Mouse (Mus musculus): Measurements from ENCODE around the gene Cpn2. TPM values are rescaled to one million over a fixed set of nuclear protein-coding genes. Genes with fewer than 3 reads are reported as not detected.

The Cpn2 gene
- polyA plus RNA-seq, 1 experiment from 2014 or later, result 0.09 TPM

GRCm38 (mm10) chr16:30221161-30221782 lies 46.0 kb downstream of the Cpn2 start:
- Histone ChIP-seq H3K4me2 (replicated peaks; ENCODE audit: low read depth) (no peak overlapping the region), H3K27me3 (replicated peaks; ENCODE audit: control insufficient read depth, insufficient read depth, low read length) (no peaks in the 10 kb centered on the region), H3K36me3 (ENCODE audit: control insufficient read depth, insufficient read depth) (no peaks in the 10 kb centered on the region), H3K9ac (ENCODE audit: low read depth, low read length) (no peak overlapping the region), H3K4me1 (replicated peaks; ENCODE audit: control insufficient read depth, insufficient read depth, low read length) (no peaks in the 10 kb centered on the region), H3K9me3 (ENCODE audit: control insufficient read depth) (no peaks in the 10 kb centered on the region), H3K4me3 (ENCODE audit: low read depth, low read length) (no peak overlapping the region), H3K27ac (ENCODE audit: low read depth, low read length) (no peak overlapping the region)
- TF ChIP-seq CTCF (IDR thresholded peaks at IDR 0.05; ENCODE audit: low read depth), result no peak
- WGBS, result 55% methylated on average over 11 of the region's 13 CpGs
- no peak for ATAC-seq

- Histone ChIP-seq H3K36me3 (ENCODE audit: control insufficient read depth, insufficient read depth) (no peaks in the 10 kb centered on the region), H3K27ac (ENCODE audit: low read depth, low read length) (no peak overlapping the region), H3K27me3 (replicated peaks; ENCODE audit: control insufficient read depth, insufficient read depth, low read length) (no peaks in the 10 kb centered on the region), H3K9me3 (ENCODE audit: control insufficient read depth) (no peaks in the 10 kb centered on the region), H3K4me3 (ENCODE audit: low read depth, low read length) (no peak overlapping the region), H3K4me2 (replicated peaks; ENCODE audit: low read depth) (no peak overlapping the region), H3K4me1 (replicated peaks; ENCODE audit: control insufficient read depth, insufficient read depth, low read length) (no peaks in the 10 kb centered on the region), H3K9ac (ENCODE audit: low read depth, low read length) (no peak overlapping the region)
- WGBS, result 61% methylated on average over 2 of the region's 2 CpGs
- TF ChIP-seq CTCF (IDR thresholded peaks at IDR 0.05; ENCODE audit: low read depth), result no peak
- ATAC-seq, result no peak
Measured at GRCm38 (mm10) chr16:30215811-30216210, 51.5 kb downstream of the Cpn2 start.

DNA sequence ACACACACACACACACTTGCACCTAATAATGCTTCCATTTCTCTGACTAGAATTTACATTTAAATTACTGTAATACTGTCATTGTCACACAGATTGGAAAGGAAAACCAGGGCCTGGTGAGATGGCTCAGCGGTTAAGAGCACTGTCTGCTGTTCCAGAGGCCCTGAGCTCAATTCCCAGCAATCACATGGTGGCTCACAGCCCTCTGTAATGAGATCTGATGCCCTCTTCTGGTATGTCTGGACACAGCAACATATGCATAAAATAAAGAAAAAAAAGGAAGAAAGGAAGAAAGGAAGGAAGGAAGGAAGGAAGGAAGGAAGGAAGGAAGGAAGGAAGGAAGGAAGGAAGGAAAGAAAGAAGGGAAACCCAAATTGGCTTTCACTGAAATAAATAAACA lies 53.7 kb downstream of the Cpn2 start:
- H3K36me3 ChIP-seq (ENCODE audit: control insufficient read depth, insufficient read depth), result no peaks in the 10 kb centered on the region
- no peaks in the 10 kb centered on the region for H3K27me3 ChIP-seq (replicated peaks; ENCODE audit: control insufficient read depth, insufficient read depth, low read length)
- no peak overlapping the region for H3K27ac ChIP-seq (ENCODE audit: low read depth, low read length)
- no peak overlapping the region for H3K4me3 ChIP-seq (ENCODE audit: low read depth, low read length)
- H3K4me1 ChIP-seq (replicated peaks; ENCODE audit: control insufficient read depth, insufficient read depth, low read length), result no peaks in the 10 kb centered on the region
- TF ChIP-seq CTCF (IDR thresholded peaks at IDR 0.05; ENCODE audit: low read depth), result 0 out of 2 replicates have a peak, but pooled peaks have one; percentile 29
- H3K9ac ChIP-seq (ENCODE audit: low read depth, low read length), result no peak overlapping the region
- H3K4me2 ChIP-seq (replicated peaks; ENCODE audit: low read depth), result no peak overlapping the region
- no peak for ATAC-seq
- 86% methylated on average over 1 of the region's 1 CpGs for WGBS
- H3K9me3 ChIP-seq (ENCODE audit: control insufficient read depth), result no peaks in the 10 kb centered on the region

DNA sequence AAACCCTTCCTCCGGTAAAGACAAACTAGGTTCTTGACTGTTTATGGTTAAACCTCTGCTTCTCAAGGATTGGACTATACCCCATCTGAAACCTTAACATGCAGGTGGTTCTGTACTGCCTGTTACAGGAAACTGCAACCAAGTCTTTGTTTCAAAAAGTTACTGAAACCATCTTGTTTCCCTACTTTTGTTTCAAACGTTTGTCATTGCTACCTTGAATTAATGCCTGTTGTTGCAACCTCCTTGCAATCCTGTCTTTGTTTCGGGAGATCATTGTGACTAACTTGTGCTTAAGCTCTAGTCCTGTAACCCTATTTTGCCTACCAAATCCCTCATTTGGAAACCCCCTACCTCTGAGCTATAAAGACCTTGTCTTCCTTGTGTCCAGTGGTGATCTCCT lies 55.3 kb downstream of the Cpn2 start:
- Histone ChIP-seq H3K4me3 (ENCODE audit: low read depth, low read length) (no peak overlapping the region), H3K27me3 (replicated peaks; ENCODE audit: control insufficient read depth, insufficient read depth, low read length) (no peaks in the 10 kb centered on the region), H3K9ac (ENCODE audit: low read depth, low read length) (no peak overlapping the region), H3K27ac (ENCODE audit: low read depth, low read length) (no peak overlapping the region), H3K4me2 (replicated peaks; ENCODE audit: low read depth) (no peak overlapping the region), H3K9me3 (ENCODE audit: control insufficient read depth) (no peaks in the 10 kb centered on the region), H3K4me1 (replicated peaks; ENCODE audit: control insufficient read depth, insufficient read depth, low read length) (no peaks in the 10 kb centered on the region), H3K36me3 (ENCODE audit: control insufficient read depth, insufficient read depth) (no peaks in the 10 kb centered on the region)
- ATAC-seq, result no peak
- no peak for TF ChIP-seq CTCF (IDR thresholded peaks at IDR 0.05; ENCODE audit: low read depth)
- 80% methylated on average over 3 of the region's 3 CpGs for WGBS

DNA sequence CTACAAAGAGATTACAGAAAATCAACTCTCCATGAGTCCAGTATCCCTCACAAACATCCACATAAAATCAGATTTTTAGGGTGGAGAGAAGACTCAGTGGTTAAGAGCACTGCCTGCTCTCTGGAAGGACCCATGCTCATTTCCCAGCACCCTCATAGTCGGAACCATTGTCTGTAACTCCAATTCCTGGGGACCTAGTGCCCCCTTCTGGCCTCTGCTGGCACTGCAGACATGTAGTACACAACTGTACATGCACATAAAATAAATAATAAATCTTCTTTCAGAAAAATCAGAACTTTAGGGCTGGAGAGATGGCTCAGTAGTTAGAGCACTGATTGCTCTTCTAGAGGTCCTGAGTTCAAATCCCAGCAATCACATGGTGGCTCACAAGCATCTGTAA lies 58.0 kb downstream of the Cpn2 start:
- WGBS, result 97% methylated on average over 1 of the region's 1 CpGs
- H3K27ac ChIP-seq (ENCODE audit: low read depth, low read length), result no peak overlapping the region
- no peak overlapping the region for H3K9ac ChIP-seq (ENCODE audit: low read depth, low read length)
- no peak for ATAC-seq
- peak; percentile 37; the same call in 1 of the 2 replicates for TF ChIP-seq CTCF (IDR thresholded peaks at IDR 0.05; ENCODE audit: low read depth)
- H3K4me1 ChIP-seq (replicated peaks; ENCODE audit: control insufficient read depth, insufficient read depth, low read length), result no peaks in the 10 kb centered on the region
- no peak overlapping the region for H3K4me3 ChIP-seq (ENCODE audit: low read depth, low read length)
- H3K9me3 ChIP-seq (ENCODE audit: control insufficient read depth), result no peaks in the 10 kb centered on the region
- no peaks in the 10 kb centered on the region for H3K27me3 ChIP-seq (replicated peaks; ENCODE audit: control insufficient read depth, insufficient read depth, low read length)
- no peak overlapping the region for H3K4me2 ChIP-seq (replicated peaks; ENCODE audit: low read depth)
- H3K36me3 ChIP-seq (ENCODE audit: control insufficient read depth, insufficient read depth), result no peaks in the 10 kb centered on the region

DNA sequence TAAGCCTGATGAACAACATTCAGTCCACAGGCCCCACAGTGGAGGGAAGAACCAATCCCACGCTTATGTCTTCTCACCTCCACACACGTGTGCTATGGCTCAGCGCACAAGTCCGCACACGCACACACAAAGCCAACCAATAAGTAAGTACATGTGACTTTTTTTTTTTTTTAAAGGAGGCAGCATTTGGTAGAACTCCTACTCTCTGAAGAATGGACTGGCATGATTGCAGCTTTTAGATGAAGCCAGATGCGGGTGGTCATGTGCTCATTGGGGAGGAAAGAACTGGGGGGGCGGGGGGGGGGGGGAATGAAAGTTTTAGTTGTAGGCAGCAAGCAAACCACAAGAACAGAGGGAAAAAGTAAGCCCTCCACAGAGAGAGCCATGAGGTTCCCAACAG lies 59.3 kb downstream of the Cpn2 start:
- H3K4me3 ChIP-seq (ENCODE audit: low read depth, low read length), result no peak overlapping the region
- 96% methylated on average over 6 of the region's 7 CpGs for WGBS
- no peak for ATAC-seq
- H3K9ac ChIP-seq (ENCODE audit: low read depth, low read length), result no peak overlapping the region
- no peaks in the 10 kb centered on the region for H3K36me3 ChIP-seq (ENCODE audit: control insufficient read depth, insufficient read depth)
- TF ChIP-seq CTCF (IDR thresholded peaks at IDR 0.05; ENCODE audit: low read depth), result no peak
- no peak overlapping the region for H3K27ac ChIP-seq (ENCODE audit: low read depth, low read length)
- no peak overlapping the region for H3K4me2 ChIP-seq (replicated peaks; ENCODE audit: low read depth)
- H3K4me1 ChIP-seq (replicated peaks; ENCODE audit: control insufficient read depth, insufficient read depth, low read length), result no peaks in the 10 kb centered on the region
- no peaks in the 10 kb centered on the region for H3K9me3 ChIP-seq (ENCODE audit: control insufficient read depth)
- no peaks in the 10 kb centered on the region for H3K27me3 ChIP-seq (replicated peaks; ENCODE audit: control insufficient read depth, insufficient read depth, low read length)

All from intestine, postnatal 0 days (tissue).